Comparison of ENCODE assay signal across 32 mouse cellular contexts in genomic region chr5:100491704-100492103, GRCm38 (mm10). TPM values are rescaled to one million over a fixed set of nuclear protein-coding genes. Genes with fewer than 3 reads are reported as not detected.
DNase-seq lines count a peak whose midpoint lies in the region; ATAC-seq lines count a peak whose summit lies in the region.
"Had no signal": no experiment of that assay in that cellular context is flagged by ENCODE, and none has a peak within 500 bp of the region (broad histone marks: within the 10 kb centered on the region; RNA-seq: fewer than 3 reads in every experiment).

No protein-coding gene starts in this region.

- H3K9ac ChIP-seq in kidney, embryonic 14.5 days (ENCODE audit: low read depth, low read length), result no peak overlapping the region
- H3K9ac ChIP-seq: embryonic facial prominence, embryonic 13.5 days; forebrain, embryonic 15.5 days; heart, embryonic 12.5 days; hindbrain, embryonic 13.5 days; limb, embryonic 15.5 days; liver, embryonic 13.5 days; stomach, embryonic 15.5 days had no signal

- H3K36me3 ChIP-seq in kidney, embryonic 14.5 days (ENCODE audit: control insufficient read depth, insufficient read depth, low read length), result no peaks in the 10 kb centered on the region
- H3K36me3 ChIP-seq: embryonic facial prominence, embryonic 13.5 days; forebrain, embryonic 15.5 days; heart, embryonic 12.5 days; hindbrain, embryonic 13.5 days; limb, embryonic 10.5 days; limb, embryonic 15.5 days; stomach, embryonic 15.5 days had no signal

- no peak overlapping the region; the same call in 1 of the 2 replicates for H3K4me2 ChIP-seq in kidney, embryonic 14.5 days (replicated peaks; ENCODE audit: low read depth, low read length)
- H3K4me2 ChIP-seq: embryonic facial prominence, embryonic 13.5 days; forebrain, embryonic 15.5 days; heart, embryonic 12.5 days; hindbrain, embryonic 13.5 days; limb, embryonic 15.5 days; liver, embryonic 13.5 days; stomach, embryonic 15.5 days had no signal

- no peaks in the 10 kb centered on the region for H3K27me3 ChIP-seq in kidney, embryonic 14.5 days (ENCODE audit: control insufficient read depth, insufficient read depth, low read length)
- H3K27me3 ChIP-seq: embryonic facial prominence, embryonic 13.5 days; forebrain, embryonic 15.5 days; heart, embryonic 12.5 days; hindbrain, embryonic 13.5 days; limb, embryonic 15.5 days; liver, embryonic 13.5 days; stomach, embryonic 15.5 days had no signal

- peak overlapping the region; percentile 47; the same call in 1 of the 2 replicates for H3K27ac ChIP-seq in kidney, embryonic 14.5 days (ENCODE audit: low read depth, low read length)
- H3K27ac ChIP-seq: embryonic facial prominence, embryonic 13.5 days; forebrain, embryonic 10.5 days; forebrain, embryonic 15.5 days; hindbrain, embryonic 13.5 days; limb, embryonic 10.5 days; limb, embryonic 15.5 days; liver, embryonic 13.5 days; macrophage; stomach, embryonic 15.5 days had no signal

- H3K9me3 ChIP-seq in kidney, embryonic 14.5 days (ENCODE audit: control insufficient read depth, low read length), result no peaks in the 10 kb centered on the region
- H3K9me3 ChIP-seq: embryonic facial prominence, embryonic 13.5 days; forebrain, embryonic 10.5 days; forebrain, embryonic 15.5 days; heart, embryonic 12.5 days; hindbrain, embryonic 13.5 days; limb, embryonic 10.5 days; limb, embryonic 15.5 days; liver, embryonic 13.5 days; stomach, embryonic 15.5 days had no signal

- DNase-seq in kidney, adult 18-20 months, result no peak
- peak; percentile 12 for DNase-seq in kidney, postnatal 14 days
- no peak for DNase-seq in kidney, postnatal 36 days
- peak; percentile 36 for DNase-seq in R1 (ENCODE audit: low read depth, low spot score)
- DNase-seq in embryo, embryonic 10 days (ENCODE audit: low spot score), result no peak
- no peak for DNase-seq in T-cell, adult 2 months (ENCODE audit: low spot score)
- DNase-seq: adrenal gland, postnatal 10 days; cerebellum, adult 11 months; cerebellum, adult 9-11 months; gastrocnemius, postnatal 25 days; heart, adult 18-20 months; heart, postnatal 4 days; layer of hippocampus, adult 9-11 months; liver, embryonic 13.5 days; lung, adult 2 months; lung, postnatal 10 days; midbrain, embryonic 14.5 days; retina, postnatal 1 day; right cerebral cortex, postnatal 14 days; thymus, adult 18-20 months; thymus, postnatal 25 days had no signal

- peak; percentile 83 for ATAC-seq in kidney, embryonic 14.5 days (ENCODE audit: low FRiP score, low TSS enrichment)
- ATAC-seq: forebrain, embryonic 15.5 days; intestine, postnatal 0 days had no signal

- WGBS in kidney, embryonic 14.5 days, result 13% methylated on average over 4 of the region's 4 CpGs

- no peak overlapping the region for H3K4me3 ChIP-seq in kidney, embryonic 14.5 days (ENCODE audit: low read length)
- H3K4me3 ChIP-seq: embryonic facial prominence, embryonic 13.5 days; forebrain, embryonic 10.5 days; forebrain, embryonic 15.5 days; heart, embryonic 12.5 days; hindbrain, embryonic 13.5 days; limb, embryonic 10.5 days; limb, embryonic 15.5 days; liver, embryonic 13.5 days; stomach, embryonic 15.5 days had no signal

- H3K4me1 ChIP-seq in kidney, embryonic 14.5 days (ENCODE audit: control insufficient read depth, insufficient read depth, low read length), result peaks cover 23% of the 10 kb centered on the region
- H3K4me1 ChIP-seq: forebrain, embryonic 15.5 days; hindbrain, embryonic 13.5 days; limb, embryonic 15.5 days; stomach, embryonic 15.5 days had no signal

RNA-seq across cellular contexts. Expression of gene Lin54, which starts 8.7 kb away (rescaled TPM):
- polyA plus RNA-seq in kidney, embryonic 14.5 days (2014; fragmentation: Nextera tagmentation; extraction: Ambion mirVana), result 12.1 and 16.8 TPM in 2 replicates

RNA-seq across cellular contexts. Expression of gene Cops4, which starts 26.4 kb away (rescaled TPM):
- polyA plus RNA-seq in kidney, embryonic 14.5 days (2014; fragmentation: Nextera tagmentation; extraction: Ambion mirVana), result 199 and 212 TPM in 2 replicates

Comparison
In these comparisons a context has a peak if more than half of its experiments do, and no peak if none do; other contexts are left out.
1. DNase-seq: peak in kidney, postnatal 14 days (single experiment) and R1 (single experiment); none in kidney, adult 18-20 months (single experiment), kidney, postnatal 36 days (0 of 2), embryo, embryonic 10 days (single experiment) and T-cell, adult 2 months (single experiment).